ENCODE assay signal across 11 mouse cellular contexts in genomic region chr15:12284794-12285534, GRCm38 (mm10). TPM values are rescaled to one million over a fixed set of nuclear protein-coding genes. Genes with fewer than 3 reads are reported as not detected.
A peak's percentile ranks its signal among the peaks of the same experiment; 100 is the strongest.
DNase-seq lines count a peak whose midpoint lies in the region; ATAC-seq and TF ChIP-seq lines count a peak whose summit lies in the region.
"Had no signal": no experiment of that assay in that cellular context is flagged by ENCODE, and none has a peak within 500 bp of the region (broad histone marks: within the 10 kb centered on the region; RNA-seq: fewer than 3 reads in every experiment).

No protein-coding gene starts in this region.

- H3K4me2 ChIP-seq in lung, embryonic 14.5 days = no peak overlapping the region

- ATAC-seq in lung, embryonic 14.5 days (ENCODE audit: insufficient read depth) = no peak

- 0 out of 2 replicates have a peak, but pooled peaks cover 3% of the 10 kb centered on the region for H3K4me1 ChIP-seq in lung, embryonic 14.5 days (ENCODE audit: insufficient read depth)

- DNase-seq in gastrocnemius, postnatal 25 days = peak; percentile 12
- no peak for DNase-seq in gastrocnemius, postnatal 4 days (ENCODE audit: low spot score in 2 of 2)
- DNase-seq in right cerebral cortex, adult 2 months (ENCODE audit: low spot score in 2 of 2) = peak; percentile 27 to 29
- DNase-seq in right cerebral cortex, postnatal 4 days = no peak
- peak; percentile 38 for DNase-seq in lung, embryonic 14.5 days
- DNase-seq in thymus, postnatal 36 days = peak; percentile 29 to 42
- DNase-seq in adrenal gland, postnatal 36 days = no peak
- DNase-seq in adrenal gland, adult 8-10 months = no peak
- DNase-seq: cerebellum, postnatal 14 days; kidney, adult 11 months had no signal

- H3K9me3 ChIP-seq in lung, embryonic 14.5 days (ENCODE audit: low read depth, low read length) = no peaks in the 10 kb centered on the region

- no peak overlapping the region for H3K27ac ChIP-seq in lung, embryonic 14.5 days (ENCODE audit: low read depth)

- H3K4me3 ChIP-seq in lung, embryonic 14.5 days (ENCODE audit: low read depth, low read length) = no peak overlapping the region

- no peak overlapping the region for H3K9ac ChIP-seq in lung, embryonic 14.5 days

- TF ChIP-seq CTCF in lung, embryonic 14.5 days (IDR thresholded peaks at IDR 0.05; ENCODE audit: low read depth) = no peak

- H3K36me3 ChIP-seq in lung, embryonic 14.5 days (ENCODE audit: insufficient read depth) = no peaks in the 10 kb centered on the region

- no peaks in the 10 kb centered on the region for H3K27me3 ChIP-seq in lung, embryonic 14.5 days (ENCODE audit: insufficient read depth, low read length)

- 53% methylated on average over 6 of the region's 6 CpGs for WGBS in lung, embryonic 14.5 days

RNA-seq across cellular contexts. Expression of gene Golph3, which starts 36.3 kb away (rescaled TPM):
- 10 to 100 TPM; 65.3 to 70.8 TPM for total RNA-seq in gastrocnemius, postnatal 25 days (2021)
- total RNA-seq in gastrocnemius, postnatal 4 days (2021) = 10 to 100 TPM; 66.2 to 78.0 TPM
- polyA plus RNA-seq in lung, embryonic 14.5 days (2014; fragmentation: Nextera tagmentation; extraction: Ambion mirVana) = 91.2 and 96.3 TPM in 2 replicates
- total RNA-seq in adrenal gland, postnatal 36 days (2021) = 100 to 1,000 TPM; 138 to 153 TPM
- 100 to 1,000 TPM; 109 to 136 (median 122) TPM for total RNA-seq in adrenal gland, adult 8-10 months (2022)

RNA-seq across cellular contexts. Expression of gene 1810049J17Rik, which starts 36.7 kb away (rescaled TPM):
- under 1 TPM in 1 of 2 experiments, not detected in 1; 0.91 TPM for total RNA-seq in gastrocnemius, postnatal 25 days (2021)
- total RNA-seq in gastrocnemius, postnatal 4 days (2021) = 1 to 10 TPM in 1 of 2 experiments, not detected in 1; 1.4 TPM
- polyA plus RNA-seq in lung, embryonic 14.5 days (2014; fragmentation: Nextera tagmentation; extraction: Ambion mirVana) = 1.3 and 2.0 TPM in 2 replicates
- 1 to 10 TPM in 1 of 2 experiments, under 1 TPM in 1; 0.92 to 1.3 TPM for total RNA-seq in adrenal gland, postnatal 36 days (2021)
- total RNA-seq in adrenal gland, adult 8-10 months (2022) = 1 to 10 TPM in 1 of 4 experiments, under 1 TPM in 2, not detected in 1; 0.61 to 1.2 (median 0.75) TPM
- polyA plus RNA-seq: spleen, adult 2 months had no signal

Comparison
In these comparisons a context has a peak if more than half of its experiments do, and no peak if none do; other contexts are left out.
1. DNase-seq: peak in gastrocnemius, postnatal 25 days (single experiment), right cerebral cortex, adult 2 months (2 of 2), lung, embryonic 14.5 days (single experiment) and thymus, postnatal 36 days (2 of 2); none in gastrocnemius, postnatal 4 days (0 of 2), right cerebral cortex, postnatal 4 days (single experiment), adrenal gland, postnatal 36 days (0 of 2) and adrenal gland, adult 8-10 months (single experiment).